Mouse (Mus musculus) adrenal gland (tissue): Measurements from ENCODE around the gene Slc26a9.

Experiments used
- intact Hi-C: fragments of 180-260 bp; cut with DNase I; formaldehyde crosslinking; loops from one replicate; pipeline ENCODE4 v1.15.1; 2025

The Slc26a9 gene

DNA sequence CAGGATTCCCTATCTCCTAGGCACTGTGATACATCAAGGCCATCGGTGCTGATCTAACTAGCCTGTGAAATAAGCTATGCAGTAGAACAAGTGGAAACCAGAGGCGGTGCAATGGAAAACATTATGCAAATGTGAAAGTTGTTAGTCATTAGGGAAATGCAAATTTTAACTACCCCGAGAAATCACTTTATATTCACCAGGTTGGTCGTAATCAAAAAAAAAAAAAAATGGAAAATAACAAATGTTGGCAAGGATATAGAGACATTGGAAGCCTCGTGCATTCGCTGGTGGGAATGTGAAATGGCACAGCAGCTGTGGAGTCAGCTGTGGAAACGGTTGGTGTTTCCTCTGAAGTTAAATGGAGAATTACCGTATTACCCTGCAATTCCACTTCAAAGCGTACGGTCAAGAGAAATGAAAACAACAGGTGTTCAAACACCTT lies 77.1 kb downstream of the Slc26a9 start:
- intact Hi-C loops: no loop called here
